Mouse (Mus musculus) bone marrow, adult 2 months (tissue): ENCODE measurements around the gene Tmem140. TPM values are rescaled to one million over a fixed set of nuclear protein-coding genes. Genes with fewer than 3 reads are reported as not detected.

Experiments used
- H3K27ac ChIP-seq: fragments of 200-500 bp; 2 replicates; pipeline ENCODE4 v1.5.1; 2012; ENCODE audit warnings: low read depth, mild to moderate bottlenecking, control low read depth, inconsistent platforms, low read length; ENCODE audit not compliant: control insufficient read depth, poor library complexity, insufficient read depth
- H3K4me1 ChIP-seq: fragments of 200-500 bp; 2 replicates; pipeline ENCODE4 v1.6.1; 2011; ENCODE audit warnings: low read length; ENCODE audit not compliant: control insufficient read depth, insufficient read depth
- H3K4me3 ChIP-seq: fragments of 200-500 bp; replicated peaks from 2 replicates; pipeline ENCODE3; 2011; ENCODE audit warnings: mild to moderate bottlenecking, low read depth, low read length, control low read depth; ENCODE audit not compliant: control insufficient read depth
- CTCF ChIP-seq: fragments of 200-500 bp; IDR thresholded peaks from 2 replicates; pipeline ENCODE4 v1.5.1; 2011; ENCODE audit warnings: low read length, control low read depth; ENCODE audit not compliant: control insufficient read depth, insufficient read depth
- POLR2A ChIP-seq: fragments of 200-500 bp; IDR thresholded peaks from 2 replicates; pipeline ENCODE4 v1.6.1; 2011; ENCODE audit warnings: low read depth, mild to moderate bottlenecking, control low read depth, low read length, borderline replicate concordance; ENCODE audit not compliant: control insufficient read depth
- WGBS: fragments of 180-500 bp; shearing (Covaris S2); methylation state at CpG from one replicate; pipeline ENCODE4 v1.1.7; 2018; 5-methylcytosine and 5-hydroxymethylcytosine counted together
- polyA plus RNA-seq: library from polyadenylated mRNA; stranded (reverse); fragments of >200 nt; gene quantifications from 2 replicates; pipeline ENCODE4 v1.2.4, GENCODE M21; 2011; ENCODE audit warnings: low replicate concordance; ENCODE audit not compliant: missing spikeins, insufficient read depth, insufficient read length

Tmem140 gene
- polyA plus RNA-seq, 1 experiment, result 16.5 TPM

DNA sequence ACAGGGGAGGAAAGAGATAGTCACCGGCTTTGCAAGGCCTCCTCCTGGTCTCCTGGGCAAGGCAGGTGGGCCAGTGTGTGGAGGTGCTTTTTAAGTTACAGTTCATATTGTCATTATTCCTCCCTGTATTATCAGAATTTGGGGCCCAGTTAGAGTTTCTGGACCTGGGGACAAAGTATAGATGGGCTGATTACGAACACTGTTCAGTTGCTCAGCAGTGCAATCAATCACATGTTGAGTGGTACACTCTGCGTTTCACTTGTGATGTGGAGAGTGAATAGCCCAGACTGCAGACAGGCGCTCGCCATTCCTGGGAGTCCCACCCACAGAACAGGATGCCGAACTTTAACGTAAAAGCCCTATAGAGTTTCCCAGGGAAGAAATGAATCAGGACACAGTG, 21.8 kb downstream of the Tmem140 start:
- no peak for TF ChIP-seq CTCF
- no peak for TF ChIP-seq POLR2A
- H3K4me3 ChIP-seq, result no peak overlapping the region
- 93% methylated on average over 7 of the region's 7 CpGs for WGBS
- H3K4me1 ChIP-seq, result no peaks in the 10 kb centered on the region
- H3K27ac ChIP-seq, result no peak overlapping the region

- no peak overlapping the region for H3K4me3 ChIP-seq
- no peak for TF ChIP-seq POLR2A
- no peak for TF ChIP-seq CTCF
- H3K4me1 ChIP-seq, result no peaks in the 10 kb centered on the region
- H3K27ac ChIP-seq, result no peak overlapping the region
- 90% methylated on average over 6 of the region's 6 CpGs for WGBS
Observed at GRCm38 (mm10) chr6:34887131-34887850, 24.3 kb downstream of the Tmem140 start.

- WGBS, result 92% methylated on average over 4 of the region's 4 CpGs
- Histone ChIP-seq H3K4me1 (no peaks in the 10 kb centered on the region), H3K27ac (no peak overlapping the region), H3K4me3 (no peak overlapping the region)
- TF ChIP-seq CTCF, result no peak
- no peak for TF ChIP-seq POLR2A
Observed at GRCm38 (mm10) chr6:34889185-34889584, 26.2 kb downstream of the Tmem140 start.

- H3K4me1 ChIP-seq, result no peaks in the 10 kb centered on the region
- WGBS, result 94% methylated on average over 7 of the region's 7 CpGs
- TF ChIP-seq POLR2A, result no peak
Observed at GRCm38 (mm10) chr6:34895569-34895968, 32.6 kb downstream of the Tmem140 start.

GRCm38 (mm10) chr6:34896168-34896780, 33.3 kb downstream of the Tmem140 start:
- no peak overlapping the region for H3K27ac ChIP-seq
- TF ChIP-seq POLR2A, result no peak
- TF ChIP-seq CTCF, result no peak
- H3K4me1 ChIP-seq, result no peaks in the 10 kb centered on the region
- H3K4me3 ChIP-seq, result no peak overlapping the region
- WGBS, result 93% methylated on average over 16 of the region's 16 CpGs

More at GRCm38 (mm10) chr6:34895569-34895968, 32.6 kb downstream of the Tmem140 start:
- H3K27ac ChIP-seq, result no peak overlapping the region
- no peak overlapping the region for H3K4me3 ChIP-seq

- 62% methylated on average over 2 of the region's 2 CpGs for WGBS
- Histone ChIP-seq H3K27ac (no peak overlapping the region), H3K4me1 (no peaks in the 10 kb centered on the region; the same call in 1 of the 2 replicates), H3K4me3 (no peak overlapping the region)
- TF ChIP-seq POLR2A (no peak), CTCF (no peak)
Observed at GRCm38 (mm10) chr6:34899127-34899526, 36.2 kb downstream of the Tmem140 start.

GRCm38 (mm10) chr6:34900990-34901389, 38.0 kb downstream of the Tmem140 start:
- Histone ChIP-seq H3K27ac (no peak overlapping the region), H3K4me1 (no peaks in the 10 kb centered on the region; the same call in 1 of the 2 replicates), H3K4me3 (no peak overlapping the region)
- 93% methylated on average over 2 of the region's 2 CpGs for WGBS
- TF ChIP-seq CTCF (no peak), POLR2A (no peak)

DNA sequence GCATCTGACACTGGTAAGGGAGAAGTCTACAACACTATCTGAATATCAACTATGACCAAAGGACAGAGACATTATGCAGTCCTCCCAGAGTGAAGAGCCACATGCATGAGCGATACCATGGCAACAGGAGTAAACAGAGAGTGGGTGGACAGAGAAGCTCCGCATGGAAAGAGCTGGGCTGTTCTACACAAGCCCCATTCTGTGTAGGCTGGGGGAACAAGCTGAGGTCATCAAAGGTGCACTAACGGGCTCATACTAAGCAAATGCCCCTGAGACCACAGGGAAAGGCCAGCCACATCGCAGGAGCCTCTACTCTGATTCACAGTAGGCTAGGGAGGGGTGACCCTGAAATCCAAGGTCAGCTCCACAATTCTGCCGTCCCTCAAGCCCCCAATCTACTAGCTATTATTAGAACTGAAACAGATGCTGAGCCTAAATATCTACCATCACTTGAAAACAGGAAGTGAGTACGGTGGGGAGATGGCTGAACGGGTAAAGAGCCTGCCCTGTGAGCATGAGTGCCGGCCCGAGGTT, 39.0 kb downstream of the Tmem140 start:
- Histone ChIP-seq H3K4me3 (no peak overlapping the region), H3K27ac (peak overlapping the region; percentile 56), H3K4me1 (no peaks in the 10 kb centered on the region; the same call in 1 of the 2 replicates)
- 43% methylated on average over 9 of the region's 9 CpGs for WGBS
- TF ChIP-seq POLR2A, result no peak
- no peak for TF ChIP-seq CTCF

DNA sequence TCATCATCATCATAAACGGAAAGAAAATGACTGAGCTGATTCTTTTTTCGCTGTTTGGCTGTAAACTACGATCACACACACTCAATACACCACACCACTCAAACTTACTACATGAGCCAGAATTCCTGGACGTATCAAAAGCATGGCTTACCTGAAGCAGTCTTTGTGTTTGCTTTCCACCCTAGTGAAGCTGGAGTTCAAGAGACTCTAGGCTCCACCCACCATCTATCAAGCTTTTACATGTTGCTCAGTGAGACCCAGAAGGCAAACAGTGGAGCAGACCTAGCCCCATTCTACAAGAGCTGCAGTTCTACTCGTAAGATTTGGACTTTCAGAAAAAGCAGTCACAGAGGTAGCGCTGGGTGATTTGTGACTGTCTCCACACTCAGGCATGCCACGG, 39.6 kb downstream of the Tmem140 start:
- Histone ChIP-seq H3K4me3 (no peak overlapping the region), H3K27ac (no peak overlapping the region), H3K4me1 (no peaks in the 10 kb centered on the region; the same call in 1 of the 2 replicates)
- 88% methylated on average over 7 of the region's 7 CpGs for WGBS
- TF ChIP-seq CTCF (no peak), POLR2A (no peak)
